Mouse (Mus musculus) cerebellum, adult 9-11 months (tissue): ENCODE data around the gene Cd151.
A peak's percentile ranks its signal among the peaks of the same experiment; 100 is the strongest.

Experiments used
- DNase-seq: peaks from one replicate; pipeline ENCODE4 v3.0.0; 2022

Gene Cd151

GRCm38 (mm10) chr7:141459301-141459711 lies 7.9 kb upstream of the Cd151 start:
- DNase-seq = peak; percentile 91

- DNase-seq = no peak
Measured at GRCm38 (mm10) chr7:141460001-141460390, 7.2 kb upstream of the Cd151 start.

- DNase-seq = peak; percentile 75
Measured at GRCm38 (mm10) chr7:141460391-141461113, 6.6 kb upstream of the Cd151 start, which contains the start of gene Cracr2b. Gene Cracr2b, plus strand, starts transcription at chr7:141461094.

GRCm38 (mm10) chr7:141461521-141462332 lies 5.5 kb upstream of the Cd151 start:
- peak; percentile 66 for DNase-seq

DNA sequence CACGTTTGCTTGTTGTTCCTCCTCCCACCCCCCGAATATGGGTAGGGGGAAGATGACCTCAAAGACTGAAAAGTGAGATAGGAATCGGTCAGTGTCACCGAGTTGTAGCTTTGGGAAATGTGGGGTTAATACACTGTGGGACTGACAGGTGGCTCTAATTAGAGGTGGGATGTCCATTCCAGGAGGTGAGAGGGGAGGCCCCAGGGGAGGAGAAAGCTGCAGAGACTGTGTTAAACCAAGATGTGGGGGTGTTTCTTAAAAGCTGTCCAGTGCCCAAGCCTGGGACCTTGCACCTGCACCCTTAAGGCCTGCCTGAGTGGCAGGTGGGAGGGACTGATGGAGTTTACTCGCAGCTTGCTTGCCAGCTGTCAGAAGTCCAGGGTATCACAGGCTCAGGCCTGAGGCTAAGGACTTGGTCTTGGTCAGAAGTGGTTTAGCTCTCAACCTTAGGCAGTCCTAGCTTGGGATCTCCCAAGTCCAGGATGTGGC lies 4.8 kb upstream of the Cd151 start:
- peak; percentile 71 for DNase-seq

DNA sequence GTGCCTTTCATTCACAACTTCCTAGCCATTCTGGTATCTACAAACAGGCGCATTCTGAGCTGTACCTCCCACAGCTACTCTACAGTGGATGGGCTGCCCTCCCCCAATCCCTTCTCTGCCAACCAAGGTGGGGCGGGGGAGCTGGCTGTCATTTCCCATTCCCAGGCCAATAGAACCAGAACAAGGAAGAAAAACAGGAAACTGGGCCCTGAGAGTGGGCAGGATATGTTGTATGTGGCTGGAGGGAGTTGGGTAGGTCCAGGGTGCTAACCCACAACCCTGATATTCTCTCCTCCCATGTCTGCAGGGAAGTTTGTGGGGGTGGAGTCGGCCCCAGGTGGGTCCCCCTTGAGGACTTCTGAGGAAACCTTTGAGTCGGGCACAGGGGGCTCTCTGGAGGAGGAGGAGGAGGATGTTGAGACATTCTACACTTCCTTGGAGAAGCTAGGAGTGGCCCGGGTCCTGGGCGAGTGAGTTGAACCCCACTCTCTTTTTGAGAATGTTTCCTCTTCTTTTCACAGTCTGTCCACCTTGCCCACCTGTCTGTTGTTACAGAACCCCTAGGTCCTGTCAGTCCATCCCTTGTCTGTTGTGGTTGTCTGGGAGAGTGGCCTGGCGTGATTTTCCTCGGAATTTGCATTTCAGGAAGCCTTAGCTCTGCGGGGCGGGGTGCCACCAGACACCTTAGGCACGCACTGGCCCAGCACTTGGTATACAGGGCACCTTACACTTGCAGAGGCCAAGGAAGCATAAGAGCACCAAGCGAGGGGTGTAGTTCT lies 3.2 kb upstream of the Cd151 start:
- DNase-seq = peak; percentile 52

- peak; percentile 57 for DNase-seq
Measured at GRCm38 (mm10) chr7:141464603-141465201, 2.5 kb upstream of the Cd151 start.

GRCm38 (mm10) chr7:141465388-141466044 lies 1.7 kb upstream of the Cd151 start:
- DNase-seq = peak; percentile 68

DNA sequence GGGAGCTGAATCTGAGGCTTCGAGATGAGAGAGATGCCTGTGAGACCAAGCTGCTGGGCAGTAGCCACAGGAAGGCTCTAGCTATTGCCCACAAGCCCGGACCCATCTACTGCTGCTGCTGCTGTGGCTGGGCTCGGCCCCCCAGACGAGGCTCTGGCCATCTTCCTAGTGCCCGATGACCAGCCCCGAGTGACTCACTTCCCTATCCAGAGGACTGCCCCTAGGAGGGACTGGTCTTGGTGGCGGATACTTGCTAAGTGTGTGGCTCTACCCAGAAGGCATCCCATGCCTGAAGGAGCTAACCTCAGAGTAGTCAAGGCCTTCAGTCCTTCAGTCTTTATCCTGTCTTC lies 1.2 kb upstream of the Cd151 start:
- DNase-seq = peak; percentile 59

- DNase-seq = peak; percentile 75
Measured at GRCm38 (mm10) chr7:141466607-141467148, 514 bp upstream of the Cd151 start.

DNA sequence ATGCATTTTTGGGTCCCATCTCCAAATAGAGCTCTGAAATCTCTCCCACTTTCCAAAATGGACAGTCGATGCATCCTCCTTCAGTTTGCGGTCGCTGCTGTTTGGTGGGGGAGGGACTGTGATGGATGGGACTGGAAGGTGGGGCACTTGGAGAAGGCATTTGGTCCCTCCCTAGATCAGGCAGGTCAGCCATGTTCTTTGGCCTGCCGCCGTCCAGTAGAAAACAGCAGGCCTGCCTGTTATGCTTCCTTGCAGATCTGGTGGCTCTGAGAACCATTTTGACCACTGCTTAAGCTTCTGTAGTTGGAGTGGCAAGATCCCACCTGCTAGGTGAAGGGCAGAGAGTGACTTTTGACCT lies 951 bp downstream of the Cd151 start:
- peak; percentile 60 for DNase-seq

- DNase-seq = peak; percentile 80
Measured at GRCm38 (mm10) chr7:141468522-141469211, 1.5 kb downstream of the Cd151 start.

- peak; percentile 52 for DNase-seq
Measured at GRCm38 (mm10) chr7:141469352-141469751, 2.2 kb downstream of the Cd151 start.

- peak; percentile 61 for DNase-seq
Measured at GRCm38 (mm10) chr7:141469901-141470636, 2.9 kb downstream of the Cd151 start.

DNA sequence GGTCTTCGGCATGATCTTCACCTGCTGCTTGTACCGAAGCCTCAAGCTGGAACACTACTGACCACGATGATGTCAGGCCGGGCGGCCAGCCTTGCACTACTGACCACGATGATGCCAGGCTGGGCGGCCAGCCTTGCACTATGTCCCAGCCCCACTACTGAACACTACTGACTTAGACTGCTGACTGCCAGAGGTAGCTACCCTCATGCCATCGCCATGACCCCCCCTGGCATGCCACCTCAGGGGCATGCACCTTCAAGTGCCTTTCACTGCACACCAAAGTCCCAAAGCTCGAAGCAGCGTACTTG lies 3.4 kb downstream of the Cd151 start:
- DNase-seq = no peak

DNA sequence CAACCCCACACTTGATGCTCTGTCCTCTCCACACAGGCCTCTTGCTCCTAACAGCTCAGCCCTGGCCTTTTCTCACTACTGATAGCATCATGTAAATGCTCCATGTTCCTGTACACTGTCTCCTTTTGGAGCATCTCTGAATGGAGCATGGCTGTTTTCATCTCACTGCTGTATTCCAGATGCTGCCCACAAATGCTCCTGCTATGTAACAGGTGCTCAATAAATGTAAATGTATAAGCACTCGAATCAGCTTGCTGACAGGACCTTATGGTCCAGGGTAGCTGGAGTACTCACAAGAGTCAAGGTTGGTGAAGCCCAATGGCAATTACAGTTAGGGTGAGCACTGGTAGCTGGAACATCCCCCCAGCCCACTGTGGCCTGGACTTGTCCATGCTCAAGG lies 4.0 kb downstream of the Cd151 start:
- no peak for DNase-seq

DNA sequence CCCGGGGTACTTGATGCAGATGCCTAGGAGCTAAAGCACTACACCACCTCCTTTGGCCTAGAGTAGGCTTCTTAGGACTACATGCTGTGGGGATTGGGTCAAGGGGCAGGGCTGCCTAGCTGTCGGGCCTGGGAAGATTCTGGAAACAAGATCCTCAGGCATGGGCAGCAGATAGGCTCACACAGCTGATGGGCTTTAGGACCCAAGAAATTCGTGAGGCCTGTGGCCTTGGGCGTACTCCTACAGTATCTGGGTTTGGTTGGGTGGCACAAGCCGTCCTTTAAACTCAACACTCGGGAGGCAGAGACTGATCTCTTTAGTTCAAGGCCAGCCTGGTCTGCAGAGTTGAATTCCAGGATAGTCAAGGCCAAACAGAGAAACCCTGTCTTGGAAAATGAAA lies 5.0 kb downstream of the Cd151 start:
- no peak for DNase-seq

- no peak for DNase-seq
Measured at GRCm38 (mm10) chr7:141472763-141473162, 5.6 kb downstream of the Cd151 start.

GRCm38 (mm10) chr7:141474160-141474559 lies 7.0 kb downstream of the Cd151 start:
- no peak for DNase-seq

DNA sequence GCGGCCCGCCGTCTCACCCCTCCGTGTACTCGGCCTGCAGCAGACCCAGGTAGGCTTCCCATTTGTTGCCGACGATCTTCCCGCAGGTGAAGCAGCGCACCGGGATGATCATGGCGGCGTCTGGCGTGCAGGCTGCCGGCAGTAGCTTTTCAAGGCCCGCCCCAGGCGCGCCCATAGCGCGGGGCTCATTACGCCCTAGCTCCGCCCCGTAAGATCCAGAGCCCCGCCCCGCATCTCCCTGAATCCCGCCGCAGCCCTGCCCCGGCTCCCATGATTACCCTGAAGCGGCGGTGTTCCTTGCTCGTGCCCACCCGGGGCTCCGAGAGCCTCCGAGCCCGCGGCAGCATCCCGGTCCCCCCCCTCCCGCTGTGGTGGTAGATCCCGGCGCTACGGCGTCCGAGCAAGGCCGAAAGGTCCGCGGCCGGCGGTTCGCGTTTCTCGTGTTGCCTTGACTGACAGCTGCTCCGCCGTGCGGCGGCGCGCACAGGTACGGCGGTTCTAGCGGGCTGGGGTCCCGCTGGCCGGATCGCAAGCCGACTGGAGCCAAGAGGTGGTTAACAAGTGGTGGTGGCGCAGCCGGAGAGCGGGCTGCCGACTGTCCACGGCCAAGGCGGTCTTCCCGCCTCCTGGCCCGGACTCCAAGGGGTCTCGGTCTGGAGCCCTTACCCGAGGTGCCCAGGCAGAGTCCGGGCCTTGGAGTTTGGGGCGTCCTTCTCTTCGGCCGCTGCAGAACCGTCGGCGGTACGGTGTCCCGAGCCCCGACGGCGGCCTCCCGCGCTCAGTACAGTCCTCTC lies 8.0 kb downstream of the Cd151 start, which contains the start of the genes Polr2l and Tspan4:
Gene Polr2l (minus strand): TSS at position 122 of the 794 bp plus-strand sequence.
Gene Tspan4 (plus strand): TSS at position 230 of the 794 bp plus-strand sequence.
- peak; percentile 87 for DNase-seq
